Mouse (Mus musculus) midbrain, postnatal 0 days (tissue): ENCODE data around the gene Cdk17. TPM values are rescaled to one million over a fixed set of nuclear protein-coding genes. Genes with fewer than 3 reads are reported as not detected.

Source experiments
- ATAC-seq: fragments of 200-750 bp; cut with Nextera tagmentation; 2 replicates; pipeline ENCODE4 v1.8.0; 2017; ENCODE audit warnings: moderate number of reproducible peaks, mild to moderate bottlenecking, moderate TSS enrichment, moderate library complexity; ENCODE audit not compliant: low FRiP score
- DNase-seq: peaks from one replicate; pipeline ENCODE4 v3.0.0-alpha.2; 2015; ENCODE audit warnings: low spot score
- H3K27ac ChIP-seq: fragments of 300-500 bp; sonication (generic); 2 replicates; pipeline ENCODE4 v1.5.1; 2014; ENCODE audit warnings: low read depth, mild to moderate bottlenecking, low read length, mixed read lengths
- H3K27me3 ChIP-seq: fragments of 300-500 bp; sonication (generic); 2 replicates; pipeline ENCODE4 v1.6.1; 2014; ENCODE audit warnings: low read length, control low read depth, mixed read lengths; ENCODE audit not compliant: insufficient read depth
- H3K36me3 ChIP-seq: fragments of 300-500 bp; sonication (generic); 2 replicates; pipeline ENCODE4 v1.6.1; 2014; ENCODE audit warnings: low read length, control low read depth, mixed read lengths; ENCODE audit not compliant: insufficient read depth
- H3K4me1 ChIP-seq: fragments of 300-500 bp; sonication (generic); 2 replicates; pipeline ENCODE4 v1.6.1; 2014; ENCODE audit warnings: mild to moderate bottlenecking, control low read depth, antibody characterized with exemption, low read length, mixed read lengths; ENCODE audit not compliant: insufficient read depth
- H3K4me2 ChIP-seq: fragments of 300-500 bp; sonication (generic); 2 replicates; pipeline ENCODE4 v1.6.1; 2014; ENCODE audit warnings: low read depth, mild to moderate bottlenecking, low read length, mixed read lengths; ENCODE audit not compliant: poor library complexity, severe bottlenecking
- H3K4me3 ChIP-seq: fragments of 300-500 bp; sonication (generic); 2 replicates; pipeline ENCODE4 v1.5.1; 2014; ENCODE audit warnings: low read depth, mild to moderate bottlenecking, low read length, moderate library complexity
- H3K9ac ChIP-seq: fragments of 300-500 bp; sonication (generic); replicated peaks from 2 replicates; pipeline ENCODE4 v1.6.1; 2014; ENCODE audit warnings: mild to moderate bottlenecking, low read length, moderate library complexity, mixed read lengths; ENCODE audit not compliant: poor library complexity, severe bottlenecking
- H3K9me3 ChIP-seq: fragments of 300-500 bp; sonication (generic); 2 replicates; pipeline ENCODE4 v1.6.1; 2016; ENCODE audit warnings: low read length, control low read depth
- CTCF ChIP-seq: IDR thresholded peaks from 2 replicates; pipeline ENCODE4 v1.5.1; 2016; ENCODE audit warnings: antibody characterized with exemption, mild to moderate bottlenecking
- WGBS: fragments of 180-500 bp; shearing (Covaris S2); extraction: QIAGEN DNeasy Blood & Tissue Kit; methylation state at CpG from one replicate; pipeline ENCODE4 v1.1.7; 2014; 5-methylcytosine and 5-hydroxymethylcytosine counted together
- polyA plus RNA-seq: library from polyadenylated mRNA; unstranded; fragments of >200 nt; fragmentation: Nextera tagmentation; extraction: Ambion mirVana; gene quantifications from 2 replicates; pipeline ENCODE4 v1.2.1, GENCODE M21; 2015
- total RNA-seq: library from RNA; depleted of rRNA; stranded (reverse); fragments of >200 nt; gene quantifications from 2 replicates; pipeline ENCODE4 v1.2.3, GENCODE M21; 2014

The Cdk17 gene
- total and polyA plus RNA-seq, 2 experiments from 2014 or later: 34.3 to 91.1 TPM

GRCm38 (mm10) chr10:93116636-93117035 lies 44.0 kb upstream of the Cdk17 start:
- H3K9me3 ChIP-seq: no peaks in the 10 kb centered on the region
- no peak overlapping the region for H3K4me2 ChIP-seq
- no peak for ATAC-seq
- H3K9ac ChIP-seq: no peak overlapping the region
- DNase-seq: no peak
- H3K27ac ChIP-seq: no peak overlapping the region
- H3K36me3 ChIP-seq: no peaks in the 10 kb centered on the region
- H3K4me3 ChIP-seq: no peak overlapping the region
- H3K27me3 ChIP-seq: no peaks in the 10 kb centered on the region
- WGBS: 87% methylated on average over 3 of the region's 3 CpGs
- H3K4me1 ChIP-seq: no peaks in the 10 kb centered on the region
- TF ChIP-seq CTCF: no peak

GRCm38 (mm10) chr10:93119809-93120208 lies 40.9 kb upstream of the Cdk17 start:
- H3K9me3 ChIP-seq: no peaks in the 10 kb centered on the region
- WGBS: 83% methylated on average over 5 of the region's 5 CpGs

GRCm38 (mm10) chr10:93121262-93121860 lies 39.3 kb upstream of the Cdk17 start:
- ATAC-seq (no peak), DNase-seq (no peak)
- H3K9ac ChIP-seq: no peak overlapping the region
- no peaks in the 10 kb centered on the region for H3K4me1 ChIP-seq
- WGBS: 90% methylated on average over 6 of the region's 6 CpGs
- no peak for TF ChIP-seq CTCF
- no peak overlapping the region for H3K27ac ChIP-seq
- H3K27me3 ChIP-seq: no peaks in the 10 kb centered on the region
- H3K4me3 ChIP-seq: no peak overlapping the region
- H3K4me2 ChIP-seq: no peak overlapping the region
- no peaks in the 10 kb centered on the region for H3K36me3 ChIP-seq
- no peaks in the 10 kb centered on the region for H3K9me3 ChIP-seq

More at GRCm38 (mm10) chr10:93119809-93120208, 40.9 kb upstream of the Cdk17 start:
- Histone ChIP-seq H3K4me1 (no peaks in the 10 kb centered on the region), H3K4me2 (no peak overlapping the region), H3K27ac (no peak overlapping the region), H3K9ac (no peak overlapping the region), H3K4me3 (no peak overlapping the region), H3K36me3 (no peaks in the 10 kb centered on the region), H3K27me3 (no peaks in the 10 kb centered on the region)
- no peak for TF ChIP-seq CTCF
- ATAC-seq: no peak
- no peak for DNase-seq

- TF ChIP-seq CTCF: no peak
- ATAC-seq: no peak
- H3K4me2 ChIP-seq: no peak overlapping the region
- H3K9ac ChIP-seq: no peak overlapping the region
- H3K27ac ChIP-seq: no peak overlapping the region
- no peaks in the 10 kb centered on the region for H3K36me3 ChIP-seq
- DNase-seq: no peak
- no peaks in the 10 kb centered on the region for H3K9me3 ChIP-seq
- H3K27me3 ChIP-seq: no peaks in the 10 kb centered on the region
- no peak overlapping the region for H3K4me3 ChIP-seq
- 64% methylated on average over 12 of the region's 12 CpGs for WGBS
- H3K4me1 ChIP-seq: no peaks in the 10 kb centered on the region
These were observed 38.1 kb upstream of the Cdk17 start for GRCm38 (mm10) chr10:93122399-93123184.

GRCm38 (mm10) chr10:93123310-93123709 lies 37.4 kb upstream of the Cdk17 start:
- Histone ChIP-seq H3K4me3 (no peak overlapping the region), H3K36me3 (no peaks in the 10 kb centered on the region), H3K27me3 (no peaks in the 10 kb centered on the region), H3K27ac (no peak overlapping the region), H3K9ac (no peak overlapping the region), H3K4me1 (no peaks in the 10 kb centered on the region), H3K9me3 (no peaks in the 10 kb centered on the region), H3K4me2 (no peak overlapping the region)
- DNase-seq: no peak
- ATAC-seq: no peak
- no peak for TF ChIP-seq CTCF
- whole genome bisulfite sequencing: 66% methylated on average over 4 of the region's 4 CpGs

GRCm38 (mm10) chr10:93123957-93124613 lies 36.6 kb upstream of the Cdk17 start:
- Histone ChIP-seq H3K9ac (no peak overlapping the region), H3K36me3 (no peaks in the 10 kb centered on the region), H3K4me3 (no peak overlapping the region), H3K4me1 (no peaks in the 10 kb centered on the region), H3K27ac (no peak overlapping the region), H3K4me2 (no peak overlapping the region), H3K9me3 (no peaks in the 10 kb centered on the region), H3K27me3 (no peaks in the 10 kb centered on the region)
- TF ChIP-seq CTCF: no peak
- ATAC-seq (no peak), DNase-seq (peak; percentile 19)
- 81% methylated on average over 12 of the region's 12 CpGs for WGBS
